Mouse (Mus musculus): ENCODE measurements around the gene Msx2. TPM values are rescaled to one million over a fixed set of nuclear protein-coding genes. Genes with fewer than 3 reads are reported as not detected.

The Msx2 gene
- polyA plus RNA-seq, 1 experiment from 2014 or later: 8.7 TPM

Other genes starting within 250 kb of the Msx2 start
- gene Ror2, start 186.9 kb downstream of the Msx2 start, polyA plus RNA-seq (2016; fragmentation: Nextera tagmentation; extraction: Ambion mirVana): 28.3 and 30.7 TPM in 2 replicates
- gene Sptlc1, start 95.7 kb downstream of the Msx2 start, polyA plus RNA-seq (2016; fragmentation: Nextera tagmentation; extraction: Ambion mirVana): 18.8 and 21.0 TPM in 2 replicates